Mouse (Mus musculus) thymus, postnatal 36 days (tissue): ENCODE data around the gene Col11a2.
"Not testable (repeated sequence)": the region's sequence is repeated elsewhere in the genome, so short reads cannot be mapped to it uniquely, and the experiment has no call there.

Experiments used
- DNase-seq, 2 experiments: peaks; one replicate each; pipeline ENCODE4 v3.0.0; 2022; ENCODE audit warnings: mixed read lengths in 2 of 2

Gene Col11a2

DNA sequence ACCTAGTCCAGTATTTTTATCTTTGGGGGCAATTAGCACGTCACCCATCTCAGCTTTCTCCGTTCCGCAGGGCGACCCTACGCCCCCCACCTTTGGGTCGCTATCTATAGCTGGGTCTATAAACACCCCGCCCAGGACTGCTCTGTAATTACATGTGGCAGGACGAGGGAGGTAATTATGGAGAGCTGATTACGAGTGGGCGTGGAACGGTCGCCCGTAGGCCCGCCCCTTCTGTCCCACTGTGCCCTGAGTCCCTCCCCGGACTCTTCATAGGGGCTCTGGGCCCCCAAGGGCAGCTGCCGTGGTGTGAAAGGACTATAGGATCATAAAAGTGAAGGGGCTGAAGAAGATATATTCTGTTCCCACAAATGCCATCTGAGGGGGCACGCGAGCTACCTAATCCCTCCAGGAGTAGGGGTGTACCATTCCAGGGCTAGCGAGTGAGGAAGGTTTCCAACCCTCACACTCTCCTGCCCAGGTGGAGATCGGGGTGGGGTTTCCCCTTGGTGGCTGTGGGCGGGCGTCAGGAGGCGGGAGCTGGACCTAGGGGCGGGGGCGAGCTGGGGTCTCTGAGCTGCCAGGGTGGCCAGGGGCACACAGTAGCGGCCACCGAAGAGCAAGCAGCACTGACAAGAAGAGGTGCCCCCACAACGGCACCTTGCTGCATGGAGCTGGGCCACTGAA lies at the start of gene Col11a2:
Gene Col11a2 (plus strand): TSS at position 560 of the 684 bp plus-strand sequence.
- DNase-seq: peak in 1 of 2 experiments; percentile 25

DNA sequence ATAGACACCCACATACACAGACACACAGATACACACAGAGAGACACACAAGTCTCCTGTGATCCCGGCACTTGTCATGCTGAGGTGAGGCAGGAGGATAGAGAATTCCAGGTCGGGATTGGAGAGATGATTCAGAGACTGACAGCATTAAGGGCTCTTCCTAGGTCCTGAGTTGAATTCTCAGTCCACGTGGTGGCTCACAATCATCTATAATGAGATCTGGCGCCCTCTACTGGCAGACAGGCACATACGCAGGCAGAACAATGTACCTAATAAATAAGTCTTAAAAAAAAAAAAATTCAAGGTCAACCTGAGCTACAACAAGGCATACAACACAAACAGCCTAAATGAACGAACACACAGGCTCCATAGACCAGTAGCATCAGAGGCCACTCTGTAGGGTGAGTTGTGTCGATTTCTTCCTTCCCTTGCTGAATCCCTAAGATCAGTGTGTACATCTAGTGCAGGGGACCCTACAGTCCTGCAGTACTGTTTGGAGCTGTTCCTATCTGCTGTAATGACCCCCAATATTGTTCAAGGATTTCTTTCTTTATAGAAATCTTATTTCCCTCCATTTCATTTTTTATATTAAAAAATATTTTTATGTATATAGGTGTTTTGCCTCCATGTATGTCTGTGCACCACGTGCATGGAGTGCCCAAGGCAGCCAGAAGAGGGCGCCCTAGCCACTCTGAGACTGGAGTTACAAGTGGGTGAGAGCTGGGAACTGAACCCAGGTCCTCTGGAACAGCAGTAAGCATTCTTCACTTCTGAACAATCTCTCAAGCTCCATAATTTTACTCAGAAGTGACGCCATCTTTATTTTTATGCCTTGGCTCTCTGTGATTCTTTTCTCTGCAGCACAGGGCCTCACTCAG lies 47.2 kb upstream of the Col11a2 start:
- DNase-seq: peak in 1 of 2 experiments; percentile 27

GRCm38 (mm10) chr17:33994959-33995358 lies 44.3 kb upstream of the Col11a2 start:
- DNase-seq: no peak

GRCm38 (mm10) chr17:33995651-33996050 lies 43.6 kb upstream of the Col11a2 start:
- DNase-seq: no peak

DNA sequence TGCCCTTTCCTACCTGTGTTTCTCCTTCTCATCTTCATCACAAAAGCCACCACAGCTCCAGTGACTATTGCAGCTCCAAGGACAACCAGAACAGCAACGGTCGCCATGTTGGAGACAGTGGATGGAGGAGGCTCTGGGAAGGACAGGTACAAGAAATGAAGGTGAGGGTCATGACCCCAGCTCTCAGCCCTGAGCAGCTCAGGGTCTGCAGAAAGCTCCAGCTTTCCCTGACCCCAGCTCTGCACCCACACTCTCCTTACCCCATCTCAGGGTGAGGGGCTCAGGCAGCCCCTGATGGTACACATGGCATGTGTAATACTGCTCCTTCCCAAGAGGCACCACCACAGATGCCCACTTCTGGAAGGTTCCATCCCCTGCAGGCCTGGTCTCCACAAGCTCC lies 42.2 kb upstream of the Col11a2 start:
- DNase-seq: not testable (repeated sequence)

DNA sequence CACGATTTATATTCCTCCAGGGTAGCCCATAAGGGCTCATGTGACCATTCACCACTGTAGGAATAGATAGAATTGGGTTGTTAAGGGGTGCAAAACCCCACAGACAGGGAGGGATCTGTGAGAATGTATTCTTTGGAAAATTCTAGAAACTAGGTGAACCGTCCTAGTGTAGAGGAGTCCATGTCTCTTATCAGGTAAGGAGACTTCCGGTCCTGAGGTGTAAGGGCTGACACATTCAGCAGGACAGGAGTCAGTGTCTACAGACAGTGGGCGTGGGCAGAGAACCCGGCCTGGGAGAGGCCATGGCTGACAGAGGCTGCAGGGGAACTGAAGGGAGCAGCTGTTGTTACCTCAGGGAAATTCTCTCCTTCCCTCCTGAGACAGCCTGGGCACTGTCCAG lies 40.5 kb upstream of the Col11a2 start:
- DNase-seq: not testable (repeated sequence)

GRCm38 (mm10) chr17:33999341-34000149 lies 39.7 kb upstream of the Col11a2 start:
- peak in 1 of 2 experiments; percentile 35 for DNase-seq

- DNase-seq: peak; percentile 81 to 84
Measured at GRCm38 (mm10) chr17:34000150-34000537, 39.1 kb upstream of the Col11a2 start, which contains the start of gene H2-K1. TSS of gene H2-K1 (minus strand) at chr17:34000347.

DNA sequence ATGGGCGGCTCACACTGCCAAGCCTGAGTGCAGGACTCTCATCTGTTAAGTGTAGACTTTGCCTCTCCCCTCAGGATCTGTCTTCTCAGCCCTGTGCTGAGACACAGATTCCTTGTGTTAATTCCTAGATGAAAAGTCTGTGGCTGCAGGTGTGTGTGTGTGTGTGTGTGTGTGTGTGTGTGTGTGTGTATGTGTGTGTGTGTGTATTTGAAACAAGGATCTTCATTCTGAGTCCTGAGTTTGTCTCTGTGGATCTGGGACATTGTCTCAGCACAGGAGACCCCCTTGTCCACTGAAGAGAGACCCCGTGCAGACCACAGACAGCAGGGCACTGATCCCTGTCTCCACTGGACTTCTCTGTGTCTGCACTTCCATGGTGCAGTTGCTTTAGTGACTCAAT lies 38.4 kb upstream of the Col11a2 start:
- not testable (repeated sequence) for DNase-seq

DNA sequence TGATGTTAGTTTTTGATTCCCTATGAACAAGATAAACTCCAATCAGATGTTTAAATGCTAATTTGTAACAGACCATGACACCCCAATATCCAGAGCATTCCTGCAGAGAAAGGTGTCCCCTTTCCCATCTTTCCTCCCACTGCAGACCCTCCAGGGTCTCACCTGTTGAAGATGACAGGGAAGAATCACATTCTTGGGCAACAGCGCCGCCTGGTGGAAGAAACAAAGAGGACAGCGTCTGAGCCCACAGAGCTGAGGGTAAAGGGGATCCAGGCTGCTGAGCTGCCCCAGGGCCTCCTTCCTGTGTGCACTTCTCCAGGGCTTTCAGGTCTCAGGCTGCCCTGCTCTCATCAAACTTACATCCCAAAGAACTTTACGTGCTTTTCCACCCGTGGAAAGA lies 35.8 kb upstream of the Col11a2 start:
- peak; percentile 64 to 71 for DNase-seq

DNA sequence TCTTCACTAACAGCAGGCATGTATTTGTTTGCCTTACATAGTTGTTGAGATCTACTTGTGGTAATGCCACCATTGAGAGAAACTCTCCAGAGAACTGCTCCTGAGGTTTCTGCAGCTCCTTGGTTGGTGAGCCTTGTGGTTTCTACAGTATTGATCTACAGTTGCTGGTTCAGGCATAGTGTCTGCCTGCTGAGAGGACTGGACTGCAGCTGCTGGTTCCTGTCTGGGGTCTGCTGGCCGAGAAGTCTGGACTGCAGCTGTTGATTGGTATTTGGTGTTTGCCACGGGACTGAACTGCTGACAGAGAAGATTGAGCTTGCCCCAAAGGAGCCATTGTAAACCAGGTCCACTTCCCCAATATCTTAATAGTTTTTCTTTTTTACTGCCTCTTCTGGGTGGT lies 32.7 kb upstream of the Col11a2 start:
- no peak for DNase-seq

GRCm38 (mm10) chr17:34010156-34010555 lies 29.1 kb upstream of the Col11a2 start:
- no peak for DNase-seq

- DNase-seq: no peak
Measured at GRCm38 (mm10) chr17:34013436-34013835, 25.8 kb upstream of the Col11a2 start.

DNA sequence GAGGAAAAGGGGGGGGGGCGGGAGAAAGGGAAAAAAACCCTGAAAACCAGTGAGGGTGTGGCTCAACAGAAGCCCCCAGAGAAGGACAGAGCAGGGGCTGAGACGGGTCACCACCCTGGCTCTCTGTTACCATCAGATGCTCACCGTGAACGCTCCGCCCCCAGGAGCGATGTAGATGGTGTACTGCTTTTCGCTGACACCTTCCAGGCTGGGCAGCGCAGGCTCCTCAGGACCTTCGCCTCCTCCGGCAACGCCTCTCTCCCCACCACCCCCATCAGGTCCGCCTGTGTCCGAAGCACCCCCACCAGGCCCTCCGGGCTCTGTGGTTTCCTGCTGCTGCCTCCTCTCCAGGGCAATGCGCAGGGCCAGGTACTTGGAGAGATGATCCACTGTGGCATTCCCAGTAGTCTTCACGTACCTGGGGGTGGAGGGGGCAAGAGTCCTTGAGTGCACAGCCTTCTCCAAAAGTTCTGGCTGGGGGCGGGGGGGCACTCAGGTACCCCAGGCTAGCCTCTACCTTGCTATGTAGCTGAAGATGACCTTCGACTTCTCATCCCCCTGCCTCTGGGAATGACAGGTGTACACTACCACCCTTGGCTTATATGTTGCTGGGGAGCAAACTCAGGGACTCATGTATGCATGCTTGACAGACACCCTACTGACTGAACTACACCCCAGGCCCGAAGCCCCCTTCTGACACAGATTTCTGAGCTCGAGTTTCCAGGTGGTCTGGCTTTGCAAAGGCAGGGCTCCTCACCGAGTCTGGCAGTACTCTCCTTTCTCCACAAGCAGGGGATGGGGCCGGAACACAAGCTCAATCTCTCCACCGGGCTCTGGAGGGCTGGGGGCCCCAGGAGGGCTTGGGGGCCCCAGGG lies 17.5 kb upstream of the Col11a2 start:
- DNase-seq: peak in 1 of 2 experiments; percentile 20

- DNase-seq: peak in 1 of 2 experiments; percentile 37
Measured at GRCm38 (mm10) chr17:34022414-34022783, 16.8 kb upstream of the Col11a2 start.

GRCm38 (mm10) chr17:34022987-34023386 lies 16.2 kb upstream of the Col11a2 start:
- DNase-seq: peak in 1 of 2 experiments; percentile 29

DNA sequence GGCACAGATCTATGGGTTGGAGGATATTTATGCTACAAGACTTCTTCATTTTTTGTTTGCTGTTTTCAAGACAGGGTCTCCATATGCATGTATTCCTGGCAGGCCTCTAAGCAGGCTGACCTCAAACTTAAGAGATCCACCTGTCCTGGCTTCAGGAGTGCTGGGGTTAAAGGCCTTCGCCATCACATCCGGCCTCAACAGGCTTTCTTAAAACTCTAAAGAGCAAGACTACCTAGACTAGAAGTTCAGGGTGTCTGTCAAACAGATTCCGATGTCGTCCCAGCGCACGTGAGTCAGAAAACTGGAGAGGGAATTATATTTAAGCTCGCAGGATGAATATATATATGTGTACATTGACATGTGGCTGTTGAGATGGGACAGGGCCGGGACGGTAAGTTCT lies 15.6 kb upstream of the Col11a2 start:
- peak in 1 of 2 experiments; percentile 10 for DNase-seq

DNA sequence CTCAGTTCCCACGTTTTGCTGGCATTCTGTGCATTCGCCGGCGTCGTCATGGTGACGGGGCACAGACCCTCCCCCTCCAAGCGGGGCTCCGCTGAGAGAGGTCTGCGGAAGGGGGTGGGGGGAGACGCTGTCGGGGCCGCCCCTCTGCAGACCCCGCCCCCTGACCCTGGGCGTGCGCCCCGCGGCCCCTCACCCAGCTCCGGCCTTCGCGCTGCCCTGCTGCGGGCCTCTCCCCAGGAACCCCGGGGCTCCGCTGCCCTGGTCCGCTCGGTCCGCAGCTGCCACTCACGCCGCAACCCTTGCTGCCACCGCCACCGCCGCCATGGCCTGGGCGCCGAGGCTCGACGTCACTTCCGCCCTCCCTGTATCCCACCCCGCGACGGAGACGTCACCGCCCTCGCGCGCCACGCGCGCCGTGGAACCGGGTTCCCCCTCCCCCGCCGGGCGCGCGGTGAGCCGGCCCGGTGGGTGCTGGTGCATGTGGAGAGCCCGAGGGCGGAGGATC lies 14.9 kb upstream of the Col11a2 start, which contains the start of gene Ring1:
Gene Ring1 (minus strand): TSS at position 364 of the 505 bp plus-strand sequence.
- DNase-seq: peak; percentile 90 to 92

DNA sequence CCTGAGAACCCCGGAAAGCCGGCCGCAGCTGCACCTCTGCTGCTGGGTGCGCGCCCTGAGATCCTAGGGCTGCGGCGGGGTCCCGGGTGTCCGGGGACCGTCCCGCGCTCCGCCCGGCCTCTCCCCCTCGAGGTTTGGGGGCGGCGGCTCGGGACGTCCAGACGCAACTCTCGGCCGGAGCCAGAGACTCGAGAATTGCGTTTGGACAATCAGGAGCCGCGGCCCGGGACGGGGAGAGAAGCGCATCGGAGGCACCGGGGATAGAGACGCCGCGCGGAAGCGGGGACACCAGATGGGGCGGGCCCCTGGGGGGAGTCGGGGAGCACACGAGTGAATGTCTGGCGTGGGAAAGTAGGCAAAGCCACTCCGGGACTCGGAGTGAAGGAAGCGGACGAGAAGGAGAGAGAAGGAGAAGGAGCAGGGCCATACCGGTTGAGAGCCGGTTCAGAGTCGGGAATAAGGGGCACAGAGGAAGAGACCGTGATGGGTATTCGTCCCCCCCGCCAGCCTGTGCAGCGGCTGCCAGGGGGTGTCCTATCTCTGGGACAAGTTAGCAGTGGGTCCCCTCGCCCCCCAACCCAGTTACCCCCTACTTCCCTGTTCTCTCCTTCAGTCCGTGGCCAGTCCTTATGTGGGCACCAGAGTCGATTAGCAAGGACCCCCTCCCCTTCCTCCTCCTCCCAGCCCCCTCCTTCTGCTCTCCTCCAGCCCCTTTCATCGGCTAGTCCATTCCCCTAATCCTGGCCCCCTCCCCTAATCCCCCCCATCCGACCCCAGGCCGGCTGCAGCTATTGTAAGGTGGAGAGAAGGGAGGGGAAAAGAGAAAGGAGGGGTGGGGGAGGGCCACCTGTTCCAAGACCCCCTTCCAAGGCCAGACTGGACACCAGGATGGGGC lies 14.1 kb upstream of the Col11a2 start:
- no peak for DNase-seq

DNA sequence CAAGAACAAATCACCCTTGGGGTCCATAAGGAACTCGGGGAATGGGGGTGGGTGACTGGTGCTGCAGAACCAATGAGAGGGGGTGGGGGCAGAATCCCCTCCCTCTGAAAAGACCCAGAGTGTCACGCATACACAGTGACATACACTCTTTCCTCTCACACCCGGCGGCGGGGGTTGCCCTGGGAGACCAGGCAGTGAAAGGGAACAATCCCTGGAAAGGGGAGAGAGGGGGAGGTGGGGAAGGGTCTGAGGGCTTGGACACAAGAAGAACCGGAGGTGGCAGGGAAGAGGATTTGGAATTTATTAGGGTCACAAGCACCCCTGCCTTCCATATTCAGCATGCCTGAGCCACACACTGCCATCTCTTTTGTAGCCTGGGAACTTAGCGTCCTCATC lies 13.5 kb upstream of the Col11a2 start:
- DNase-seq: peak in 1 of 2 experiments; percentile 39

DNA sequence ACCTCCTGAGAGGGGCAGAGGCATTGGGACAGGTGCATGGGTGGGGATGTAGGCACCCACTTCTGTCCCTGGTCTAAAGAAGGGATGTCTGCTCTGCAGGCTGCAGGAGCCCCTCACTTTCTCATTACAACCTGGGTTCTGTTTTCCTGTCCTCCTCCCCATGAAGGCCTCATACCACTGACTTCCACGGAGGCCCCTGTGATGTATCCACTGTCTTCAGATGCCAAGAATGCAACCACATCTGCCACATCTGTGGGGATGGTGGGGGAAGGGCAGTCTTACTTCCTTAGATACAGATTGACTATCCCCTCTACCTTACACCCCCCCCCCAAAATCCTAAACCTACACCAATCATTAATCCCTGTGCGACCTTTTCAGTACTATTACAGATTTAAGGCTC lies 13.0 kb upstream of the Col11a2 start:
- DNase-seq: no peak
